Mouse (Mus musculus): ENCODE data around the gene Olfr1102. TPM values are rescaled to one million over a fixed set of nuclear protein-coding genes. Genes with fewer than 3 reads are reported as not detected.

Gene Olfr1102
- total RNA-seq (2021): not detected

- no peak for DNase-seq (ENCODE audit: low spot score in 2 of 2)
- intact Hi-C loops (cut with DNase I): no loop called here
Measured at GRCm38 (mm10) chr2:86998098-86998497, at the start of gene Olfr1102. TSS of gene Olfr1102 (plus strand) at chr2:86998398.

DNA sequence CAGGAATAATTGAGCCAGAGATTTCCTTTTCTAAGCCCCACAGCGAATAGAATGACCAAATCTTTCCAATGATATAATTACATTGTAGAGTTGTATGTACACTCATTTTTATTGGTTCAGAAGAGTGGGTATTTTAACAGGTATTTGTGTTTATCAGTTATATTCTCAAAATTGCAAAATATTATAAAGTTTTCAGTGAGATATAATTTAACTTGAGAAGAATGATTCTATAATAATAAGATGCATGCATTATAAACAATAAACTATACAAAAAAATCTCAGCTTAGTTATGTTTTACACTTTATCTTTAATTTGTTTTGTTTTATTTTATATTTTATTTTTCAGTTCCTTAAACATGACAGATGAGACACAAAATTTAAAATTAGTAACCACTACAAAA, 37.6 kb upstream of the Olfr1102 start, which contains the start of gene Olfr1099:
TSS of gene Olfr1099 (minus strand) at position 101 of the 400 bp plus-strand sequence.
- intact Hi-C loops (cut with DNase I): no loop called here
- DNase-seq (ENCODE audit: low spot score in 2 of 2): no peak

GRCm38 (mm10) chr2:86979854-86980253, 18.3 kb upstream of the Olfr1102 start, which contains the start of gene Olfr1100:
TSS of gene Olfr1100 (minus strand) at chr2:86979954.
- intact Hi-C loops (cut with DNase I): no loop called here
- DNase-seq (ENCODE audit: low spot score in 2 of 2): no peak

- DNase-seq (ENCODE audit: low spot score in 2 of 2): no peak
- intact Hi-C loops (cut with DNase I): no loop called here
Measured at GRCm38 (mm10) chr2:86991121-86991520, 7.1 kb upstream of the Olfr1102 start, which contains the start of gene Olfr1101. TSS of gene Olfr1101 (minus strand) at chr2:86991221.

DNA sequence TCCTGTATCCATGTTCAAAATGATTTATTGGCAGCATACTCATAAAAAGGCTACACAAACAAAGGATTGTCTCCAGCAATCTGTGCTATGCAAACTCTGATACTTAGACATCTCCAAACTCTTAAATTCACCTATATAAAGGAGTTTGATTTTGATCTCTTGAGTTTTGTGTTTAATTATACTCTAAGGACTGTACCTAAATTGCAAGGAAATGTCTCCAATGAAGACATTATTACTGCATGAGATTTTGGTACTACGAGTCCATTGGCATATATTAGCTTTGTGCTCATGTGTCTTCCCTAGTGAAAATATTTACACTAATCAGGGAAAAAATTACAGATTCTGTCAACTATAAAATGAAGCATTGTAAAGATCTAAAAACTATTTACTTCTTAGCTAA, 28.8 kb downstream of the Olfr1102 start, which contains the start of gene Olfr1104:
TSS of gene Olfr1104 (minus strand) at position 101 of the 400 bp plus-strand sequence.
- intact Hi-C loops (cut with DNase I): no loop called here
- no peak for DNase-seq (ENCODE audit: low spot score in 2 of 2)

- intact Hi-C loops (cut with DNase I): no loop called here
- DNase-seq (ENCODE audit: low spot score in 2 of 2): no peak
Measured at GRCm38 (mm10) chr2:87036431-87036830, 38.2 kb downstream of the Olfr1102 start, which contains the start of gene Olfr1105. TSS of gene Olfr1105 (minus strand) at chr2:87036531.

DNA sequence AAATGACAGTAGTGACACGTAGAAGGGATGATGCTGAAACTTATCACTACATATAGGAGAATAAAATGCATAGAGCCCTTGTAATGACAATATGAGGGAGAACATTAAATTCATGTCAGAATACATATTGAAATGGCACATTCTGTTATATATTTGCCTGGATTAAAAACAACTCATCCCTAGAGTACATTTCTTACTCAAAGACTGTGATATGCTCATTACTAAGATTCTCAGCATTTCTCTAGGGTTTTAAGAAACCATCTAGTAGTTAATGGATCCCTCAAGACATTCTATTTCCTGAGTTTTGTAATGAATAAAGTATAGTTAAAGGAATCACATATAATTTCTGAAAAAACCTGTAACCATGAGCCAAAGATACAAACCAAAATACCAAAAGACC, 54.0 kb downstream of the Olfr1102 start, which contains the start of gene Olfr1106:
TSS of gene Olfr1106 (minus strand) at position 101 of the 400 bp plus-strand sequence.
- intact Hi-C loops (cut with DNase I): no loop called here
- DNase-seq (ENCODE audit: low spot score in 2 of 2): no peak

Other genes with a start within 250 kb of the Olfr1102 start
- gene Olfr1090, start 239.4 kb upstream of the Olfr1102 start, total RNA-seq (2021): not detected
- not detected for gene Olfr1093, start 215.9 kb upstream of the Olfr1102 start, total RNA-seq (2021)
- gene Olfr141, start 188.4 kb upstream of the Olfr1102 start, total RNA-seq (2021): not detected
- not detected for gene Olfr1094, start 173.7 kb upstream of the Olfr1102 start, total RNA-seq (2021)
- not detected for gene Olfr1095, start 146.7 kb upstream of the Olfr1102 start, total RNA-seq (2021)
- not detected for gene Gm13723, start 123.6 kb upstream of the Olfr1102 start, total RNA-seq (2021)
- not detected for gene Olfr1097, start 106.2 kb upstream of the Olfr1102 start, total RNA-seq (2021)
- gene Olfr1098, start 73.9 kb upstream of the Olfr1102 start, total RNA-seq (2021): not detected
- not detected for gene Olfr1099, start 37.7 kb upstream of the Olfr1102 start, total RNA-seq (2021)
- not detected for gene Olfr1100, start 18.4 kb upstream of the Olfr1102 start, total RNA-seq (2021)
- not detected for gene Olfr1101, start 7.2 kb upstream of the Olfr1102 start, total RNA-seq (2021)
- not detected for gene Olfr1104, start 28.7 kb downstream of the Olfr1102 start, total RNA-seq (2021)
- gene Olfr1105, start 38.1 kb downstream of the Olfr1102 start, total RNA-seq (2021): not detected
- not detected for gene Olfr1106, start 53.9 kb downstream of the Olfr1102 start, total RNA-seq (2021)
- gene Olfr1107, start 77.4 kb downstream of the Olfr1102 start, total RNA-seq (2021): not detected
- not detected for gene Olfr1109, start 97.6 kb downstream of the Olfr1102 start, total RNA-seq (2021)
- not detected for gene Olfr259, start 116.2 kb downstream of the Olfr1102 start, total RNA-seq (2021)
- not detected for gene Olfr1110, start 141.9 kb downstream of the Olfr1102 start, total RNA-seq (2021)
- not detected for gene Olfr1111, start 154.2 kb downstream of the Olfr1102 start, total RNA-seq (2021)
- not detected for gene Olfr1112, start 189.4 kb downstream of the Olfr1102 start, total RNA-seq (2021)
- not detected for gene Olfr1113, start 210.6 kb downstream of the Olfr1102 start, total RNA-seq (2021)
- not detected for gene Olfr1115, start 249.6 kb downstream of the Olfr1102 start, total RNA-seq (2021)